Mouse (Mus musculus): ENCODE results near the gene Zfp975. TPM values are rescaled to one million over a fixed set of nuclear protein-coding genes. Genes with fewer than 3 reads are reported as not detected.
"Not testable (repeated sequence)": the region's sequence is repeated elsewhere in the genome, so short reads cannot be mapped to it uniquely, and the experiment has no call there.

Gene Zfp975
- polyA plus RNA-seq, 1 experiment from 2014 or later, result 9.4 TPM

- not testable (repeated sequence) for H3K27me3 ChIP-seq (ENCODE audit: insufficient read depth, low read length); H3K4me1 ChIP-seq (ENCODE audit: insufficient read depth, low read length); H3K9me3 ChIP-seq (ENCODE audit: low read length); H3K36me3 ChIP-seq (ENCODE audit: insufficient read depth, low read length); H3K27ac ChIP-seq (ENCODE audit: low read length)
- ATAC-seq (ENCODE audit: low FRiP score, low TSS enrichment), result peak; percentile 100
- Histone ChIP-seq H3K4me2 (replicated peaks; ENCODE audit: low read depth, low read length) (peak within 1 kb of the TSS; percentile 52), H3K4me3 (ENCODE audit: low read length) (peak within 1 kb of the TSS; percentile 56), H3K9ac (replicated peaks; ENCODE audit: low read length) (peak within 1 kb of the TSS; percentile 68)
- under 1% methylated on average over 25 of the region's 25 CpGs for WGBS
These were observed 50.1 kb downstream of the Zfp975 start, which contains the start of gene Zfp976 for GRCm38 (mm10) chr7:42642152-42643115. Gene Zfp976, minus strand, starts transcription at chr7:42642588.

- H3K4me2 ChIP-seq (replicated peaks; ENCODE audit: low read depth, low read length); H3K9me3 ChIP-seq (ENCODE audit: low read length); H3K9ac ChIP-seq (replicated peaks; ENCODE audit: low read length); H3K4me1 ChIP-seq (ENCODE audit: insufficient read depth, low read length); H3K27ac ChIP-seq (ENCODE audit: low read length); H3K27me3 ChIP-seq (ENCODE audit: insufficient read depth, low read length); ATAC-seq (ENCODE audit: low FRiP score, low TSS enrichment); H3K4me3 ChIP-seq (ENCODE audit: low read length); H3K36me3 ChIP-seq (ENCODE audit: insufficient read depth, low read length): not testable (repeated sequence)
These were observed 61.5 kb downstream of the Zfp975 start for GRCm38 (mm10) chr7:42631031-42631430.

Other genes starting within 250 kb of the Zfp975 start
- gene 4933421I07Rik, start 244.6 kb downstream of the Zfp975 start, polyA plus RNA-seq (2015; fragmentation: Nextera tagmentation; extraction: Ambion mirVana), result not detected in 2 replicates
- 9.7 and 11.2 TPM in 2 replicates for gene Zfp141, start 187.0 kb downstream of the Zfp975 start, polyA plus RNA-seq (2015; fragmentation: Nextera tagmentation; extraction: Ambion mirVana)
- gene Gm21028, start 114.2 kb downstream of the Zfp975 start, polyA plus RNA-seq (2015; fragmentation: Nextera tagmentation; extraction: Ambion mirVana), result not detected in 2 replicates
- gene Zfp977, start 100.2 kb downstream of the Zfp975 start, polyA plus RNA-seq (2015; fragmentation: Nextera tagmentation; extraction: Ambion mirVana), result 1.3 and 2.0 TPM in 2 replicates
- gene Zfp976, start 50.2 kb downstream of the Zfp975 start, polyA plus RNA-seq (2015; fragmentation: Nextera tagmentation; extraction: Ambion mirVana), result 4.2 and 4.5 TPM in 2 replicates
- gene Gm17067, start 34.3 kb upstream of the Zfp975 start, polyA plus RNA-seq (2015; fragmentation: Nextera tagmentation; extraction: Ambion mirVana), result not detected in 2 replicates
- not detected in 2 replicates for gene Vmn2r62, start 100.8 kb upstream of the Zfp975 start, polyA plus RNA-seq (2015; fragmentation: Nextera tagmentation; extraction: Ambion mirVana)
- gene Gm2381, start 174.5 kb upstream of the Zfp975 start, polyA plus RNA-seq (2015; fragmentation: Nextera tagmentation; extraction: Ambion mirVana), result not detected in 2 replicates
- not detected in 2 replicates for gene Vmn2r63, start 241.1 kb upstream of the Zfp975 start, polyA plus RNA-seq (2015; fragmentation: Nextera tagmentation; extraction: Ambion mirVana)